Mouse (Mus musculus): ENCODE results near the gene Prss46.

Prss46 gene

DNA sequence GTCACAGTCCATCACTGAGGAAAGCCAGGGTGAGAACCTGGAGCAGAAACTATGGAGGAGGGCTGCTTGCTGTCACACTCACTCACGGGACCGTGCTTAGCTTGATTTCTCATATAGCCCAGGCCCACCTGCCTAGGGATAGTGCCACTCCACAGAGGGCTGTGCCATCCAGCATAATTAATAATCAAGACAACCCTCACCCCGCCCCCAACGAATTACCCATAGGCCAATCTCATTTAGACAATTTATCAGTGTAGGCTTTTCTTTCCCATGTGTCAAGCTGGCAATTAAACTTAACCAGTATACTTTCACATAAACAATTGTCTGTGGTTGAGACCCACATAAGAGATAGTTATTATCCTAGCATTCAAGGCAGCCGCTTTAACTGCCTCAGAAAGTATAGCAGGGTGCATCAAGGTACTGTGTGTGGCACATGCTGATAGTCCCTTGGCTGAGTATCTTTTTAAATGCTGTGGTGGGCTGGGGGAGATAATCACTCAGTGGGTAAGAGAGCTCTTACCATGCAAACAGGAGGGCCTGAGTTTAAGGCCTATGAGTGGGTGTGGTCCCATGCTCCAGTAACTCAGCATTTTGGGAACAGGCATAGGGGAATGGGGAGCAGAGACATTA is 14.8 kb downstream of the Prss46 start:
- in situ Hi-C loops (cut with MseI, MboI) = no loop called here

DNA sequence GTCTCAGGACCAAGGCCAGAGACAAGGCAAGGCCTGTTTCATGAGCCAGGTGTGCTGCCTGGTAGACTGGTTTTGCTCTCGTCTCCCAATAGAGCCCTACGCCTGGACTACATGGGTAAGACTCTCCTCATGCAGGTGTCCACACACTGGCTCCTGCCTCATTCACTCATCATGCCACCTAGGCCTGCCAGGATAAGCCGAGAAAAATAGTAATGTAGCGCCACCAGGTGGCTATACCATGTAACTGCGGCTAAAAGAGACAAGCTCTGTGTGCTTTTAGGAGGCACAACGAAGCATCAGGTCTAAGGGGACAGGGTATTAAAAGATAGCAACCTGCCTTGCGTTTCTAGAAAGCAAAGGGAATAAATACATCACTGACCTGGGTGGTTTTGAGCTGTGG is 26.7 kb downstream of the Prss46 start:
- in situ Hi-C loops (cut with MseI, MboI) = loop anchor here (5.0 to 10.0 kb wide), 3 partner anchors 79 to 146 kb away; no protein-coding TSS in a partner anchor

DNA sequence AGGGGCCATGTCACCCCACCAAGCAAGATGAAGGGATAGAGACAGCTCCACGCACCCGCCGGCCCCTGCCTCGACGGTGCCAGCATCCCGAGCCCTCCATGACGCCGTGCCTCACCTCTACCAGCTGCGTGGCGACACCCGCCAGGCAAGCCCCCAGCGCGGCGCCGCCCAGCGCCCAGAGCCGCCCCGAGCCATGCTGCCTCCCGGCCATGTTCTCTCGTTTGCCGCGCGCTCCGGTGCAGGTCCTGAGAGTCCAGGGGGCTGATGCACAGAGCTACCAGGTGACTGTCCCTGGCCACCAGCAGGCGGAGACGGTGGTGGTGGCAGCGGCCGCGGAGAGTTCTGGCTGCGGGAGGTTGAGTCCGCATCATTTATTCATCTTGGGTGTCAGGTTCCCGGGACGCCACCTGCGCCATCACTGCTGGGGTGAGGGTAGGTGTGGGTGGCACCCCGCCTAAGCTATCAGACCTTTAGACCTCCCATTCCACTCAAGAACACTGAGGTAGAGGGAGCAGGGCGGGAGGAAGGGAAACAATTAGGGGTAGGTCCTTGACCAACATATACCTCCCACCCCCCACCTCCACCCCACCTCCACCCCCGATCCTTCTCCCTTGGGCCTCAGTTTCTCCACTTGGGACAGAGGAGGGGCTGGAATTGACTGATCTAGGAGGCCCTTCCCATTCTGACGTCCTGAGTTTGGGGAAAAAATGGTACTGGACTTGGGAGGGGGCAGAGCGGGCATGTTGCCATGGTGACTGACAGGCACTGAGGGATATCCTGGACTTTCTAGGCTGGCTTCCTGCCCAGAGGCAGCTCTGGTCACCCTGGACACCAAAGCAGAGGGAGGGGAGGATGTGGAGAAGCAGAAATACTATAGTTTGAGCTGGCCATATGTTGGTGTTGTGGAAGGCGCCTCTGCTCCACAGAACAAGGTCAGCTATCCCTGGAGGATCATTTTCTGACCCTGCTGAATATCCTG is 29.7 kb downstream of the Prss46 start:
- in situ Hi-C loops (cut with MseI, MboI) = loop anchor here (5.0 to 10.0 kb wide), 3 partner anchors 82 to 149 kb away; no protein-coding TSS in a partner anchor

DNA sequence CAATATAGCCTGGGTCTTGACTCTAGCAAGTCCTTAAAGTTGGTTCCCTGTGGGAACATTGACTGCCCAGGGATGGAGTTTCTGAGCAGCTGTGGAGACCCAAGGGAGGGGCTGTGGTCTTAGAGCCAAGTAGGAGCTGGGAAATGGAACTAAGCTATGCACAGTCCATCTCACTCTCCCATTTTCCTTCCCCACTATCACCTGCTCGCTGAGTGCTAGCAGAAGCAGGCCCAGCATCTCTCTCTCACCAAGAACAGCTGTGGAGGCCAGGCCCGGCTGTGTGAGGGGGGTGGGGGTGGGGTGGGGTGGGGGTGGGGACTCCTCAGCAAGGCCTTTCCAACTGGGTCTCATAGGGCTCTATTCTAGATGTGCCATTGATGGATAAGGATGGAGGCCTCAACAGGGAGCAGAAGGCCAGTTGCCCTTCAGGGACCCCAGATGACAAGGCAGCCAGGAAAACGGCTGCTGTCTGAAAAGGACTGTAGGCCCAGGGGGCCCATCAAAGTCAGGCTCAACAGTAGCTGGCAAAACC is 30.4 kb downstream of the Prss46 start:
- in situ Hi-C loops (cut with MseI, MboI) = loop anchor here (5.0 to 10.0 kb wide), 3 partner anchors 82 to 150 kb away; no protein-coding TSS in a partner anchor

DNA sequence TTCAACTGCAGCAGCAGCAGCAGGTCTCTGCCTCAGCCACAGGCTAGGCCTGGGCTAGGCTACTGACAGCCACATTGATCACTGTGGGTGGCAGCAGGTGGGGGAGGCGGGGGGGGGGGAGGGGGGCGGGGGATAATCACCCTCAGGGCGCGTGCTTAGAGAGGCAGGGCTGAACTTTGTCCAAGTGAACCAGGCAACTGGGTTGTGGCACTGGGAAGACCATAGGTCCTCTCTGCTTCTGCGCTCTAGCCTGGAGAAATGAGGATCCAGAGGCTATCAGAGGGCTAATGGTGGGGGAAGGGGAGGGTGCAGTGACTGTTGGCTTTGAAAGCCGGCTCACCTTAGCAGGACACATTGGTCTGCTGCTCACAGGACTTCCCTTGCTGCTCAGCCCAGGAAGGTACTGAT is 31.0 kb downstream of the Prss46 start:
- in situ Hi-C loops (cut with MseI, MboI) = loop anchor here (10.0 kb wide), 2 partner anchors 90 to 150 kb away; no protein-coding TSS in a partner anchor

DNA sequence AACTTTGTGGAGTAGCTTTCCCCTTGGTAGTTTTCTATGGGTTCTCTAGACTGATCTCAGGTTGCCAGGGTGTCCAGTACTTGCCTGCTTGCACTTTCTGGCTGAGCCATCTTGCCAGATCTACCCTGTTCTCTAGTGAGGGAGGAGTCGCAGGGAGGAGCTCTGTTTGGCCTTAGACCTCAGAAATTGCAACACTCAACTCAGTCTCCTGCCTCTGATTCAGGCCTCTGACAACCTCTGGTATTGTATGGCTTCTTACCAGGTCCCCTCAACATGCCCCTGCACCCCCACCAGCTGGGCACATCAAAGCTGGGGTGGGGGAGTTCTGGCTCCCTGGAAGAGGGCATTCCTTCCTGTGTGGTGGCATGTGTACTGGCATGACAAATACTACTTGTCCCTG is 33.0 kb downstream of the Prss46 start:
- in situ Hi-C loops (cut with MseI, MboI) = loop anchor here (10.0 kb wide), 2 partner anchors 93 to 153 kb away; no protein-coding TSS in a partner anchor

DNA sequence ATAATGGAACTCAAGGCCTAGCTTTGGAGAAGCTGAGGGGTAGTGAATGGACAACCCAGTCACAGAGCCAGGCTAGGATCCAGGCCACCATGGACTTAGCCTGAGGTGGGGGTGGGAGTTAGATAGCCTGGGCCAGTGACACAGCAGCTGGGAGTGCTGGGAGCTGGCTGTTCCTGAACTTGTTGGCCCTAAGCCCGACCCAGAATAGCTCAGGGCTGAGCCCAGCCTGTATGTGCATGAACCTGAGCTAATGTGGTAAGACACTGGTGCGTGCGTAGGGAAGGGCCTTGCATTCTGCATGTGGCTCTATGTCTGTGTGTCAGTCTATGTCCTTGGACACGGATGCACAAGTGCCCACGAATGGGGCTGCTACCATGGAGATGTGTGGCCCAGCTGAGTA is 33.6 kb downstream of the Prss46 start:
- in situ Hi-C loops (cut with MseI, MboI) = loop anchor here (10.0 kb wide), 2 partner anchors 93 to 153 kb away; no protein-coding TSS in a partner anchor

DNA sequence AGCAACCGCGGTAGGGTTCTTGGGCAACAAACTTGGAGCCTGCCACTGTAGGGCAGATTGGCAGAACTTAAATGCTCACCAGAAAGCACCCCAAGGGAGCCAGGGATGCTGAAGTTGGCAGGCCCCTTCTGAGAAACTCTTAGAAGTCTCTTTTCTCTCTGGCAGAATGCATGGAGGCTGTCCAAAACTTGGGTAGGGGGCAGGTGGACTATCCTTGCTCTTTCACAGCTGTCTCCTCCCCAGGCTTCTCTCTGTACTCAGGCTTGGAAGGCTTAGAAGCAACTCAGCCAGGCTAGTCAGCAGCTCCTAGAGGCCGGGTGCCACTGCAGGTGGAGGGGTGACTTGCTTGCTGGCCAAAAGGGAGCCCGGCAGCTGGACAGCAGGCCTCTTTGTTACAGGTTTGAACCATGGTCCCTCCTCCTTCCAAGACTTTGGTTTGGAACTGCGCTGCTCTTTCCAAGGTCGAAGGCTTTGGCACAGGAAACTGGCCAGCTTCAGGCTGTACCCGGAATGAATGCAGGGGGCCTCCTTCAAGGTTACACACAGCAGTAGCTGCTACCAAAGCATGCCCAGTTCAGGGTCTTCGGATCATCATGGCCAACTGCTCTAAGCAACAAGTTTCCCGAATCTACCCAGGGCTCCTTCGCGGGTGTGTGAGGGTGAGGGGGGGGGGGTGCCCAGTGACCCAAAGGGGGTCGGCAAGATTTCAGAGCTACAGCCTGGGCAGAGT is 35.0 kb downstream of the Prss46 start, which contains the start of gene Als2cl:
Gene Als2cl (plus strand): TSS at position 680 of the 730 bp plus-strand sequence.
- in situ Hi-C loops (cut with MseI, MboI) = loop anchor here (10.0 kb wide), 2 partner anchors 95 to 155 kb away; no protein-coding TSS in a partner anchor

DNA sequence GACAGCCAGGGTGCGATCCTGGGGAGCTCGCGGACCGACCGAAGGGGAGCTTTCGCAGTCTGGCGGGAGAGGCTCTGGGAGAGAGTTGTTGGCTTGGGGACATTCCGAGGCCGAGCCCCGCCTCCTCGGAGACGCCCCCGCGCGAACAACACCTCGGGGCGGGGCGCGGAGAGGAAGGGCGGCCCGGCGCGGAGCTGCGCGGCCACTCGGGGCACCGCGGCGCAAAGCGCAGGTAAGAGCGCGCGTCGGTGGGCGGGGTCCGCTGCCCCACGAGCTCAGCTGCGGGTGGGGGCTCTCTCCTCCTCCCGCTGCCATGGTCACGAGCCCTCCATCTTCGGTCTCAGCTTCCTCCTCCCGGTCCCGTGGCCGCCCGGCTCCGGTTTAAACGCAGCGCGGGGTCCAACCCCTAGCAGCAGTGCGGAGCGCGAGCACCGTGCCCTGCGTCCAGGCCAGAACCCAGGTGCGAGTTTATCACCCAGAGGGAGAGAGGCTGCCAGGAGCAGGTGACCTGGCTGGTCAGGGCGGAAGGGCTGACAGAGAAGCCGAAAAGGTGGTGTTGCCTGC is 35.8 kb downstream of the Prss46 start, which contains the start of gene Tmie:
Gene Tmie (minus strand): TSS at position 116 of the 564 bp plus-strand sequence.
- in situ Hi-C loops (cut with MseI, MboI) = loop anchor here (10.0 kb wide), 2 partner anchors 95 to 155 kb away; no protein-coding TSS in a partner anchor

DNA sequence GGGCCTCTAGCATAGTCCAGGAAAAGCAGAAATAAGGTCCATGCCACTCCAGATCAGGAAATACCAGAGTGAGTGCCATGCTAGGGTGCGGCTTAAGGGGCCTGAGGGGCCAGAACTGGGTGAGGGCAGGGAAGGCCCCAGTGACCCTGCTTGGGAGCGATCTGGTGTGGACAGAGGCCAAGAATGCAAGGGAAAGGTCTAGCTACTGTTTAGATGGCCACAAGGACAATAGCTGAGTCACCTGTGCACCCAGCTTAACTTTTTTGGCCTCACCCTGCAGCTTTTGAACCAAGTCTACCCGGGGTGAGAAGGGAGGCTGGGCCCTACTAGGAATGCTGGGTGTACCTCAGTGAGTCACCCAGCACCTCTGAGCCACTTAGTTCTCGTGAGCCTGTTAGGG is 36.5 kb downstream of the Prss46 start:
- in situ Hi-C loops (cut with MseI, MboI) = no loop called here

DNA sequence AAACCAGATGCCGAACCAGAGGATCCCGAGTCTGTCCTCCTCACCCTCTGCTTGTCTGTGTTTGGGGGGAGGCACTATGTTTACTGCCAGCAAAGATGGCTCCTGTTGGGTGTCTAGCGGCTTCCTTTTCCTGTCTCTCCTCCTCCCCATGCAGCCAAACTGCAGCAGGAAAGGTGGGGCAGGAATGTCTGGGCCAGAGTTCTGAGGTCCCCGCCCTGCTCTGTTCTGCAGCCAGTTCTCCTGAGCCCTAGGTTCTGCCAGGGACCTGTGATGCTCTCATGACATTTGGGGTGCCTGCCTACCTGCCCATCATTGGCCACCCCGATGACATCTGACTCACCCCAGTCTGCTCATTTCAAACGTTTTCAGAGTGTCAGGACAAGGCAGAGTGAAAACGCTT is 37.6 kb downstream of the Prss46 start:
- in situ Hi-C loops (cut with MseI, MboI) = no loop called here

DNA sequence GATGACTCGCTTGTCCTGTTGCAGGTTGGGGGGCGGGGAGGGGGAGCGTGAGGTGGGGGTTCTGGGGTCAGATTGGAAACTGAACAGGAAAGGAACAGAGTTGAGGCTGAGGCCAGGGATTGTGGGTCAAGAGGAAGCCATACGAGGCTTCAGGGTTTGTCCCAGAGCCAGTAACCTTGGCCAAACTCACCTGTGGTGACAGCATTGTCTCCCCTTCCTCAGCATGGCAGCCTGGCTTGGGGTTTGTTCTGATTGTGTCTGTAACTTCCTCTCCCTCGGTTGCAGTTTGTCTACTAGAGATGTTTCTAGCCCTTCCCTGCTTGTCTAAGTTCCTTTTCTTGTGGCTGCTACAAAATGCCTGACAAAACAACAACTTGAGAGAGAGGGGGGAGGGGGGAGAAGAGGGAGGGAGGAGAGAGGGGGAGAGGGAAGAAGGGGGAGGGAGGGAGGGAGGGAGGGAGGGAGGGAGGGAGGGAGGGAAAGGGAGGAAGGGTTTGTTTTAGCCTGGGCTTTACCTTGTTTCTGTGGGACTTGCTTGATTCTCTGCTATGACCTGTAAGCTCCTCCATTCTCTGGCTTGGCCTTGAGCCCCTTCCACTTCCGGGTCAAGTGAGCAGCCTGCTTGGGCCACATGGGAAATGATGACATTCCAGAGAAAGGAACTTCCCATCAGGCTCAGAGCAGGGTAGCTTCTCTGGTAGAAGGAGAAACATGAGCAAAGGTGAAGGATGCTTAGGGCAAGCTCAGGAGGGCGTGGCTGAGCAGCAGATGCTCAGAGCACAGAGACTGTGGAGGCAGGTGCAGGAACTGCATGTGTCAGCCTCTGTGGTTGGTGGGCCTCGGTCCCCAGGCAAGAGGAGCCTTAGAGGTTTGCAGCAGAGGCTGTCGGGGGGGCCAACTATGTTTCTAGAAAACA is 43.3 kb downstream of the Prss46 start:
- in situ Hi-C loops (cut with MseI, MboI) = no loop called here

DNA sequence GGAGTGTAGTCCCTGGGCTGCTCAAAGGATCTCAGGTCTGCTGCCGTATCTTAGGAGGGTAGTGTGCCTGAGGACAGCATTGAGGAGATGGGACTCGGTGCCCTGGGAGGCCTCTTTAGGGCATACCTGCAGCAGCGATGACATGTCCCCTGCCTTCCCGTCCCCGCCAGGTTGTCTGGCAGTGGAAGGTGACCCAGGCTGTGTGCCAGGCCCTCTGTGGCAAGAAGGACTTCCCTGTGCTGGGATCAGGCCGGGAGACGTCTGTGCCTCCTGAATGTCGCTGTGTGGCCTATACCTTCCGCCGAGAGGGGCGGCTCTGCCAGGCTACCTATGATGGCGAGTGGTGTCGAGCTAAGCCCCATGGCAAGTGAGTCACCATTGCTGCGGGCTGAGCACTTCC is 44.6 kb downstream of the Prss46 start:
- in situ Hi-C loops (cut with MseI, MboI) = no loop called here

DNA sequence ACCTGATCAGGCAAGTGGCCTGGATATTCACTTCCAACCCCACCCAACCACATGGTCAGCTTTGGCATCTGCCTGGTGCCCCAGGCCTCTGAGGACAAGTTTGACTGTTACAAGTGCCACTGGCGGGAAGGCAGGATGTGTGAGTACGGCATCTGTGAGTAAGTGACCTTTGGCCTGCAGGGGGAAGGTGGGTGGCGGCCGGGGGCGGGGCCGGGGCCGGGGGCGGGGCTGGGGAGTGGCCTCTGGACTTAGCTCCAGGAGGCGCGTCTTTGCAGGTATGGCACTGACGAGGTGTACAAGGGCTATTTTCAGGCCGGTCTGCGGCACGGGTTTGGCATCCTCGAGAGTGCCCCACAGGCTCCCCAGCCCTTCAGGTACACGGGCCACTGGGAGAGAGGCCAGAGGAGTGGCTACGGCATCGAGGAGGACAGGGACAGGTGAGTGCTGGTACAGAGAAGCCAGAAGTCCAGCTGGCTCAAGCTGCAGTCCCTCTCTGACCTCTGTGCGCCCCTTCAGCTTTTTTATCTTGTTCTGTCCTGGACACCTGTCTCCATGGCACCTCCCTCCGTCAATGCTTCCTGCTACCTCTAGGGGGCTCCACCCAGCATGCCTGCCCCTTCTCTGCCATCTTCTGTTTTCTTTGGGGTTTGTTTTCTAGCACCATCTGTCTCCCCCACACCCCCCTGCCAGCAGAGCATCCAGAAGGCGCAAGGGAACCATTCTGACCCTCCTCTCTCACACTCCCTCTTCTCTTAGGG is 45.9 kb downstream of the Prss46 start:
- in situ Hi-C loops (cut with MseI, MboI) = no loop called here

DNA sequence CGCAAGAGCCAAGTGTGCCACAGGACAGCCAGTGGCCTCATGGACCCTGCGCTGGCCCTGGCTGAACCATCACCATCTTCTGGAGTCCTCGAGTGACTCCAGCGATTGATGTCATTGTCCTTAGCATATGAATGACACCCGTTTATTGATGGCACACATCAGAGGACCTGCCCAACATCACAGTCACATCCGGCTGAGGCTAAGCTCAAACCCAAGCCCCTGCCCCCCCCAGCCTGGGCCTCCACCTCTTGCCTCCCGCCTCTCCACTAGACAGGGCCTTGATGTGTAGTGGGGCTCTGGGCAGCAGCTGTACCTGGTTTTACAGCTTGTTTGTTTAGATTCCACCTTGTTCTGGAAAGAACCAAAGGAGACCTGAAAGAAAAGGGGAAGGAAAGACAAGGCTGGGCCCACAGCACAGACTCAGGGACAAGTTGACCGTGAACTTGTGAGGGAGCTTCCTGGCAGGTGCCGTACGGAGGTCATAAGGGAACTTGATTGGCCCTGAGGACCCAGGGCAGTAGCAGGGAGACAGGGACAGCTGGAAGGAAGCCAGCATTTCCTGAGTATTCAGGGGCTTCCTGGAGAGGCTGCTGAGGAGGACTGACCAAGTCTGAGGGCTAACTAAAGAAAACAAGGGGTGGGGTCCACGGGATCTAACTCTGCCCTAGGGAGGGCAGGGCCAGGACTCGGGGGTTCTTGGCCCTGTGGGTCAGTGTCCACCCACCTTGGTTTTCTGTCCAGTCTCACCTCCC is 46.9 kb downstream of the Prss46 start:
- in situ Hi-C loops (cut with MseI, MboI) = no loop called here

DNA sequence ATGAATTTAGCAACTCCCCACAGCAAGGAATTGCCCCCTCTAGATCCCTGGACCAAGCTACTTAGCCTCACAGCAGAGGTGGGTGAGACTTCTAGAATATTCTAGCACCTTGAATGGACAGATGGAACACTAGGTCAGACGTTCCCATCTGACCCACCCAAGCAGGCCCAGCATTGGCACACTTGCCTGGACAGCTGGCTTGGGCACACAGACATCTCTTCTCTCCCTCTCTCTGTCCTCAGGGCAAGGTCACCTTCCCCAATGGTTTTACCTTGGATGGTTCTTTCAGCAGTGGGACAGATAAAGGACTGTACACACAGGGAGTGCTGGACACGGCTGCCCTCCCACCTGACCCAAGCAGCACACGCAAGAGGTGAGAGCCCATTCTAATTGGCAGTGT is 48.2 kb downstream of the Prss46 start:
- in situ Hi-C loops (cut with MseI, MboI) = no loop called here

DNA sequence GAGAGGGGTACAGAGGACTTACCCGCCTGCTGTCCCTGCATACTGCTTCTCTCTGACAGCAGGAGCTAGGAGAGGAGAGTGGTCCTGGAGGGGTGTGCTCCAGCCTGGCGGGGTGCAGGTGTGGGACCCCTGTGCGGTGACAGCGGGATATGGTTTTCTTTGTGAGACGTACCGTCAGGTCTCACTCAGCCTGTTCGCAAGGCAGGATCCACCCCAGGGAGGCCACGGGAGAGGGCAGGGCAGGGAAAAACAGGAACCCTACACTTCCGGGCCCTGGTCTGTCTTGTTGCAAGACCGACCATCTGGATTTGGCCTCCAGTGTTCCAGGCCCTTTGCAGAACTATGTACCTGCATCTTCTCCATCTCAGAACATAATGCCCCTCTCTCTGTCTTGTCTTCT is 49.1 kb downstream of the Prss46 start:
- in situ Hi-C loops (cut with MseI, MboI) = no loop called here

DNA sequence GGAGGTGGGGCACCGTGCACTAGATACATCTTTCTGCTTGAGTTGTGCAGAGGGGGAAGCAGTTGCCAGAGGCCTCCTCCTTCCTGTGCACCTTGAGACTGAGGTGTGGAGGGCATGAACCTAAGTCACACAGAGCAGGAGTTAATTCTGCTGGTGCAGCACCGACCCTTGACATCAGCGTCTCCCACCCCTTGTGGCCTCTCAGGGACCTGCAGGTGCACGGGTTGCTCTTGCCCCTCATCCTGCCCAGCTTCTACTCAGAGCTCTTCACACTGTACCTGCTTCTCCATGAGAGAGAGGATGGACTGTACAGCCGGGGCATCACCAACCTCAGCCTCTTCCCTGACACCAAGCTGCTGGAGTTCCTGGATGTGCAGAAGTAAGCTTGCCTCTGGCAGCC is 51.2 kb downstream of the Prss46 start:
- in situ Hi-C loops (cut with MseI, MboI) = no loop called here
